Mouse (Mus musculus) cerebellum, adult (tissue): ENCODE results near the gene Zg16.

ENCODE experiments used
- ATAC-seq: cut with Nextera tagmentation; 2 replicates; pipeline ENCODE4 v1.9.2; 2017; ENCODE audit warnings: mild to moderate bottlenecking, moderate library complexity, mixed read lengths; ENCODE audit not compliant: insufficient number of reproducible peaks, low FRiP score, low TSS enrichment

The Zg16 gene

GRCm38 (mm10) chr7:127022528-127023271 lies 64.4 kb downstream of the Zg16 start:
- ATAC-seq, result no peak

DNA sequence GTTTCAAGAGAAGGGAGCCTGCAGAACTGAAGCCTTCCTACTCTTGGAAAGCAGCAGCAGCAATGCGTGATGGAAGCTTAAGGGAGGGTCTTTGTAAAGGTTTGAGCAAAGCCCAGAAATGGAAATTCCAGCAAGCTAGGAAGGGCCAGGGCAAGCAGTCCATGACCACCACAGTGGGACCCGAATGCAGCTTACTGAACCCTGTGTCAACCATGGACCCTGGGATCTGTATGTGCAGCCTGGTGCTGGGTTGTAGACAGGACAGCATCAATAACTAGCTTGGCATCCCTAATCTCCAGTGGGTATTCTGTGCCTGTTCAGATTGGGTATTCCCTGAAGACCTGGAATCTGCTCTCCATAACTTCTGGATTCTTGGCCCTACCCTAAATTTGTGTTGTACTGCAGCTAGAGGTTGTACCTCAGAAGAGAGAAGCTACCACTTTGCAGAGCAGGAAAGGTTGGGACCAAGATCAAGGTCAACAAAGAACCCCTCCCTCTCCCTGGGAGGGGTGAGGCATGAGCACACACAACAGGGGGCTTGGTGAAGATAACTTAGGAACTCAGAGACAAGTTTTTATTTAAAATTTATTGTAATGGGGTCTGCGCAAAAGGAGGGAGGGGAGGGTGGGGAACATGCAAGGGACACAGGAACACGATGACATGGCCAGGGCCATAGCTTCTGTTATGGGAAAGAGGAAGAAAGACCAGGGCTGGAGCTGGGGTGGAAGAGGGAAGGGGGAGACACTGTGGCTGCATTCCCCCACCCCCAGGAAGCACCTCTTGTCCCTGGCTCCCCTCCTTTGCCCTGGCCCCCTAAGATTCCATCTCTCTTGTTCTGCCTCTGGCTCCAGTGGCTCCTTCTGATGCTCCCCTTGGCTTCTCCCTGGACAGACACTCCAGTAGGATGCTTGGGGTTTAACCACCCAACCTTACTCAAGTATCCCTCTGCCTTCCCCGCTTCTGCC lies 65.3 kb downstream of the Zg16 start:
- ATAC-seq, result no peak

DNA sequence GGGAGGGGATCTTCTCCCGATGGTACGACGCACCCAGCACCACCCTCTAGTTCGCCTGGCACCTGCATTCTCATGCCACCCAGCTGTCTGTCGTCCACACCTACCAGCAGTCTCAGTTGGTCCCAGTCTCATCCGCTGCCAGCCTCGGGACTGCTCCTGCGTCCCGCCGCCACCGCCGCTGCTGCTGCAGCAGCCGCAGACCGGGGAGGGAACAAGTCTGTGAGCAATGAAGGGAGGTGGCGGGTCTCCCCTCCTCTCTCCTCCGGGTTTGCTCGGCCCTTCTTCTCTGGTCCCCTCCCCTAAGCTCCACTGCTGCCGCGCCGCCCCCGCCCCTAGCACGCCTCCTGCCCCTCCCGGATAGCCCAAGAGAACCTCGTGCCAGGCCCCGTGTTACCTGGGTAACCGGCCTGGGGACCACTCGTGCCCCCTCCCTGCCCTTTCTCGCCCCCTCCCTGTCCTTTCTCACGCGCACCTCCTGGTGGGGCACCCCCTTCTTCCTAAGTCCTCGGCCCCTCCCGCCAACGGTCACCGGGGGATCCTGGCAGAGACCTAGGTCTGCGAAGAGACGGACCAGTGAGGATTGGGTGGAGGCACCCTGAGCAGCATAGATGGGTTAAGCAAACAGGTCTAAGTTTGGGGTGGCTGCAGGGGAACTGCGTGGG lies 66.1 kb downstream of the Zg16 start, which contains the start of the genes Gm42742 and Prrt2:
Gm42742 (minus strand) TSS at position 197 of the 662 bp plus-strand sequence.
Prrt2 (minus strand) TSS at position 311 of the 662 bp plus-strand sequence.
- ATAC-seq, result no peak

DNA sequence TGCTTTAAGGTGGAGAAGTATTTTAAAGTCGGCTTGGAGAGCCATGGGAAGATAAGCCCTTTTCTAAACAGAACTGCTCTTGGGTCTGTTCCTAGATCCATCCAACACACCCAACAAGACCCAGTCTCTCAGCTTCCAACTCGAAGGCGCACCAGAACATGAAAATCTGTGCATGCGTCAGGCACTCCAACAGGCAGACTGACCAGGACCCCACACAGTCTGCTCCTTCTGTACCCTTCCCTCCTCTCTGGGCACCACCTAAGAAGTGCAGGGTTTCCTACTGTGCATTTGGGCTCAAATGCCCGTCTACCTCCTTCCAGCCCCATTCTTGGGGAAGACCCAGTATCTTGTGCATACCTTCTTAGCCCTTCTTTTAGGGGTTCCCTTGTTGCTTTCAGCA lies 66.6 kb downstream of the Zg16 start:
- no peak for ATAC-seq

DNA sequence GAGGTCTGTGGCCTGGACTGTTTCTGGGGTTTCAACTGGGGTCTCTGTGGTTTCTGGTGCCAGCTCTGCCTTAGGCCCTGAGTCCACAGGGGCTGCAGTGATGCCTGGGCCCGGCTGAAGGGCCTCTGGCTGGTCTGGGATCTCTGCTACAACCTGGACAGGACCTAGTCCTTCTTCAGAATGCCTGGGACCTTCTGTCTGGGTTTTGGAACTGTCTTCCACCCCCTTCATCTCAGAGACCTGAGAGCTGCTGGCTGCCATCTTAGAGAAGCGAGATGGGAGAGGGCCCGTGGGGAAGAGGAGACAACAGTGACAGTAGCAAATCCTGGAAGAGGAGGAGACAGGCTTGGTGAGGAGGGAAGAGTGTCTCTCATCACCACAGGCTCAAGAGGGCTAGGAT lies 67.1 kb downstream of the Zg16 start:
- ATAC-seq, result no peak

- ATAC-seq, result no peak
These were observed 67.7 kb downstream of the Zg16 start for GRCm38 (mm10) chr7:127019306-127019960.

GRCm38 (mm10) chr7:127018416-127019305 lies 68.5 kb downstream of the Zg16 start:
- ATAC-seq, result no peak

- ATAC-seq, result no peak
These were observed 69.2 kb downstream of the Zg16 start for GRCm38 (mm10) chr7:127017950-127018345.

GRCm38 (mm10) chr7:127016971-127017949 lies 69.9 kb downstream of the Zg16 start, which contains the start of gene Pagr1a:
TSS of gene Pagr1a (minus strand) at chr7:127017352.
- peak; percentile 28; the same call in 1 of the 2 replicates for ATAC-seq

- ATAC-seq, result peak; percentile 15
These were observed 70.6 kb downstream of the Zg16 start for GRCm38 (mm10) chr7:127016486-127016938.

GRCm38 (mm10) chr7:127016481-127016485 lies 70.8 kb downstream of the Zg16 start, which contains the start of gene Pagr1b:
TSS of gene Pagr1b (minus strand) at chr7:127016484.
- no peak for ATAC-seq

DNA sequence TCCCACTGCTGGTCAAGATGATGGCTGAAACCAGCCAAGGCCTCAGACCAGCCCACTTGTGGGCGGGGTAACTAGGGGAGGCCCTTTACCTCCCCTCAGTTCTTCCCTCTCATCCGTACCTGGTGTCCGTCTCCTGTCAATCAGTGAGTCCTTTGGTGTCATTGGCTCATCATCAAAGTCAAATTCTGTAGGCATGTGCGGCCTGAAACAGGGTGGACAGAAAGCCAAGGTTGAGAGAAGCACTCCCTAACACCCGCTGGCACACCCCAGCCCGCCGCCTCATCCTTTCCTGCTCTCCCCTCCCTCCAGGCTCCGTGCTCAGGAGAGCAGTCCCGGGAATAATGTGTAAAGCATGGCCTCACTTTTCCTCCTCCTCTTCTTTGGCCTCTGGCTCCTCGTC lies 71.0 kb downstream of the Zg16 start:
- ATAC-seq, result peak; percentile 16; the same call in 1 of the 2 replicates

DNA sequence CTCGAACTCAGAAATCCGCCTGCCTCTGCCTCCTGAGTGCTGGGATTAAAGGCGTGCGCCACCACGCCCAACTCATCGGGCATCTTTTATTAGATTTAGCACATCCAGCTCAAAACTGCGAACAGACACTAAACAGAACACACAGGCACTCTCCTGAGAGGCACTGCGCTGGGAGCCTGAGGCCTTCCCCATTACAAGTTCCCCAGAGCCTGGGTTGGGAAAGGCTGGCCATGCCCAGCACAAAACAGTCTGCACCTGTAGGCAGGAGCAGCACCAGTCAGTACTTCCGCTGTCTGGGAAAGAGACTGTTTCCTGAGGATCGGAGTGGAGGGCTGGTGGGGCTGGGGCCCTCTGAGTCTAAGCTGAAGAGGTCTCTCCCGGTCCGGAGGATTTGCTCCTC lies 72.1 kb downstream of the Zg16 start:
- ATAC-seq, result no peak

DNA sequence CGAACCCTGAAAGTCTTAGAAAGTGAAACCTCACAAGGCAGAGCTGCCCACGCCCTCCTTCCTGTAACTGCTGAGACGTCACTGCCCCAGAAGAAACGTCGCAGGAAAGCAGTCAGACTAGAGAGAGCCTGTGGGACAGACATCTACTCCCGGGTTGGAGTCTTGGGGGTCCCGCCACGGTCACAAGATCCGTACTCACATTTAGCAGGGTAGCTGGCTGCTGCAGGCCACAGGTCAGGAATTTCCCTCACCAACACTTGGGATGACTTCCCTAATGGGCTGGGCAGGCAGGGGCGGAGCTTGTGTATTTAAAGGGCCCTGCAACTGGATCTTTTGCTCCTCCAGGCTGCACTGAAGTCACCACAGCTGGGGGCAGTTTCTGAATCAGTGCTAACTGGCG lies 72.8 kb downstream of the Zg16 start, which contains the start of gene Mvp:
Mvp (minus strand) TSS at position 302 of the 400 bp plus-strand sequence.
- ATAC-seq, result no peak

DNA sequence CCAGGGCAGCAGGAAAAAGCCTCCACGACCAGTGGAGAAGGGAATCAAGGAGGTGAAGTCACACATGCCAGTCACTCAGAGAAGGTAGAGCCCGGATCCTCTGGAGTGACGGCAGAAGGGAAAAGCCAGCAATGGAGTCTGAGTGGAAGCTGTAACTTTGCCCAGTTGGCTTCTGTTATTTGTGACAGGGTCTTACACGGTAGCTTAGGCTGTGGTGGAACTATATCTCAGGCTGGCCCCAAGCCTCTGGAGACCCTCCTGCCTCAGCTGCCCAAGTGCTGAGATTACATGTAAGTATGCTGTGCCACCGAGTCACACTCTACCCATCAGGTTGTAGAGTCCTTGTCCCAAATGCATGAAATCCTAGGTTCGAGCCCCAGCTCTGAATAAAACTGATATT lies 73.7 kb downstream of the Zg16 start:
- ATAC-seq, result no peak

DNA sequence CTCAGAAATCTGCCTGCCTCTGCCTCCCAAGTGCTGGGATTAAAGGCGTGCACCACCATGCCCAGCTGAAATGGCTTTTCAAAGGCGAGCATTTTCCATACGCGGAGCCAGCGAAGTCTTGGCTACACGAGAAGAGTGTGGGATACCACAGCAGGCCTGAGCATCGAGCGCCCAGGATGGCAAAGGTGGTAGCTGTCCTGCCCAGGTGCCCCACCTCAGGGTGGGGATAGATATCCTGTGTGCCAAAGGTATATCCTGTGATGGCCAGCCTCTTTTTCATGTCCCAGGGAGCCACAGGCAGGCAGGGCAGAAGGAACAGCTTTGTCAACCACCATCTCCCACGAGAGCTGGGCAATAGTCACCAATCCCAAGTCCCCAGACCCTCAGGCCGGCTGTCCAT lies 74.3 kb downstream of the Zg16 start:
- no peak for ATAC-seq

DNA sequence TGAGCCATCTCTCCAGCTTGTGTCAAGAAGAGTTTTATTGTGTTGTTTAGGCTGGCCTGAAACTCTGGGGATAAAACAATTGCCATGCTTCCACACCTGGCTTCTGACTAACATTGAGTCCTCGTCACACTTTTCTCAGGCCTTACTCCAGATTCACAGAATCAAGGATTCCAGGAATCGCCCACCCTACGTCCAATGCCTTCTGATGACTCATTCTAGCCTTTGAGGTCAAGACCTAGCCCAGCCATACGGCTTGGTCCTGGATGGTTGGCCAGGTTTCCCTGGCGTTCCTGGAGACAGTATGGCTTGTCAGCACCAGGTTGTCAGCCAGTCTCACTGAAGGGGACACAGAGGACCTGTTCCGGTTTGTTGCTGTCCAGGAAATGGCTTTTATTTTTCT lies 74.8 kb downstream of the Zg16 start:
- no peak for ATAC-seq

GRCm38 (mm10) chr7:127011717-127012116 lies 75.4 kb downstream of the Zg16 start:
- no peak for ATAC-seq
